Mouse (Mus musculus): Measurements from ENCODE around the gene Krt80. TPM values are rescaled to one million over a fixed set of nuclear protein-coding genes. Genes with fewer than 3 reads are reported as not detected.

Krt80 gene
- polyA plus RNA-seq, 1 experiment from 2014 or later, result 63.0 TPM

DNA sequence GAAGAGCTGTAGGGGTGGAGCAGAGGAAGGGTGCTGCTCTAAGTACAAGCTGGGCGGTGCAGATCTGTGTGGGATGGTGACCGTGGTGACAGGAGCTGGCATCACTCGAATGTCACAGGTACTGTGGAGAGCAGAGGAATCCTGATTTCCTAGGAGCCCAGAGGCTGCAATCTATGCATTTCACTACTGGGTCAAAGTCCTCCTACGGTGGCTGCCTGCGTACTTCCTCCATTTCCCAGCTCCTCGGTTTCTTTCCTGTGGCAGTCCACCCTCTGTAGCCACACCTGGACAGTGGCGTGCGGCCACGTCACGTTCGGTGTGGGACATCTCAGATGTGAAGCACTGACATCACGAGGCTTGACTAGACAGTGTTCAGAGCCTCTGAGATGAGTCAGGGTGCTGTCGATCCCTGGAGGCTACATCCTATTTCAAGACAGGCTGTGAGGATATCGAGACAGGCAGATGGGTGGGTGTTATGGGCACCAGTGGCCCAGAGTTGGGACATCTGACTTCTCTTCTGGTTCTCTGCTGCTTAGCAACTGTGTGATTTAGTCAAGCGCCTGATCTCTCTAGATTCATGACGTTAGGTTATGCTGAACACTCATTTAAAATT, 3.4 kb upstream of the Krt80 start:
- Histone ChIP-seq H3K9ac (ENCODE audit: low read length) (no peak overlapping the region), H3K27ac (replicated peaks) (peak overlapping the region; percentile 58; the same call in 1 of the 2 replicates), H3K4me1 (replicated peaks; ENCODE audit: control insufficient read depth, insufficient read depth) (peaks cover 9% of the 10 kb centered on the region), H3K9me3 (ENCODE audit: control insufficient read depth, low read length) (no peaks in the 10 kb centered on the region), H3K4me2 (replicated peaks; ENCODE audit: low read depth) (no peak overlapping the region), H3K27me3 (ENCODE audit: control insufficient read depth, insufficient read depth, low read length) (no peaks in the 10 kb centered on the region), H3K4me3 (ENCODE audit: low read depth, low read length) (no peak overlapping the region), H3K36me3 (ENCODE audit: control insufficient read depth, insufficient read depth, low read length) (no peaks in the 10 kb centered on the region)
- TF ChIP-seq CTCF (IDR thresholded peaks at IDR 0.05; ENCODE audit: low read depth) (no peak), EP300 (optimal IDR thresholded peaks at IDR 0.05) (no peak)
- WGBS, result 79% methylated on average over 16 of the region's 16 CpGs
- ATAC-seq (ENCODE audit: low FRiP score, low TSS enrichment) (no peak), DNase-seq (ENCODE audit: low spot score) (peak; percentile 51)

DNA sequence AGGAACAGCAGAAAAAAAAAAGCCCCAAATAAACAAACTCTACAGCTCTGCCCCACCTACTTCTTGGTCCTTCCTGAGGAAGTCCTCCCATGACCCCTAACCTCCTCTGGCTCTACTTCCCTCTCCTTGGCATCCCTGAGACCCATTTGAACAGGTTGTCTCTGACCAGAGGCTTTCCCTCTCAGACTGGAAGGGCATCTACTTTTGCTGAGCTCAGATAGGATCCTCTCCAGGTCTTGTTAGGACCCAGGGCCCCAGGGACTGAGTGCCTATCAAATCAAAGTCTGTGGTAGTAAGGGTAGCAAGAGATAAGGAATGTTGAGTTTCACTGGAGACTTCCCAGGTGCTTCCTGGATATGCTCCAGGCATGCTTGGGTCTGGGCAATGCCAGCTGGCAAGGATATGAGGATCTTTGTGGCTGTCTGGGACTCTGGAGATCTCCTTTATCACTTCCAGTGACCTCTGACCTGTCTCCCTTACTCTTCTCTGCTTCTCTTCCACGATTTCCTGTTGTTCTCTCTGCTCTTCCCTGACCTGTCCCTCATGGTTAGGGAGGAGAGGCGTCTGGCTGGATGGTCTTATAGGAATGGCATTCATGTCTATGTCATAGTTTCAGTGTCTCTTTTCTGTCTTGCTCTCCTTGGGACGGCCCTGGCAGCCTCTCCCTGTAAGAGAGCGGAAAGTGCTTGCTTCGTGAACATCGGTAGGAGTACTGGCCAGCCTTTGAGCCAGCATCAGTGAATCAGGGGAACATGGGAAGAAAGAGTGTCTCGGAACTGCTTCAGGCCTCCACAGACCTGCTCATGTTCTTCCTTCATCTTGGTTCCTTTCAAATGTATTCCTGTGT, 2.4 kb upstream of the Krt80 start:
- no peaks in the 10 kb centered on the region for H3K36me3 ChIP-seq (ENCODE audit: control insufficient read depth, insufficient read depth, low read length)
- no peaks in the 10 kb centered on the region for H3K27me3 ChIP-seq (ENCODE audit: control insufficient read depth, insufficient read depth, low read length)
- DNase-seq (ENCODE audit: low spot score) (no peak), ATAC-seq (ENCODE audit: low FRiP score, low TSS enrichment) (no peak)
- WGBS, result 69% methylated on average over 7 of the region's 7 CpGs
- H3K4me3 ChIP-seq (ENCODE audit: low read depth, low read length), result no peak overlapping the region
- peaks cover 9% of the 10 kb centered on the region for H3K4me1 ChIP-seq (replicated peaks; ENCODE audit: control insufficient read depth, insufficient read depth)
- H3K9me3 ChIP-seq (ENCODE audit: control insufficient read depth, low read length), result no peaks in the 10 kb centered on the region
- H3K4me2 ChIP-seq (replicated peaks; ENCODE audit: low read depth), result no peak overlapping the region
- H3K27ac ChIP-seq (replicated peaks), result peak overlapping the region; percentile 58; the same call in 1 of the 2 replicates
- no peak overlapping the region for H3K9ac ChIP-seq (ENCODE audit: low read length)
- TF ChIP-seq CTCF (IDR thresholded peaks at IDR 0.05; ENCODE audit: low read depth), result no peak
- no peak for TF ChIP-seq EP300 (optimal IDR thresholded peaks at IDR 0.05)

DNA sequence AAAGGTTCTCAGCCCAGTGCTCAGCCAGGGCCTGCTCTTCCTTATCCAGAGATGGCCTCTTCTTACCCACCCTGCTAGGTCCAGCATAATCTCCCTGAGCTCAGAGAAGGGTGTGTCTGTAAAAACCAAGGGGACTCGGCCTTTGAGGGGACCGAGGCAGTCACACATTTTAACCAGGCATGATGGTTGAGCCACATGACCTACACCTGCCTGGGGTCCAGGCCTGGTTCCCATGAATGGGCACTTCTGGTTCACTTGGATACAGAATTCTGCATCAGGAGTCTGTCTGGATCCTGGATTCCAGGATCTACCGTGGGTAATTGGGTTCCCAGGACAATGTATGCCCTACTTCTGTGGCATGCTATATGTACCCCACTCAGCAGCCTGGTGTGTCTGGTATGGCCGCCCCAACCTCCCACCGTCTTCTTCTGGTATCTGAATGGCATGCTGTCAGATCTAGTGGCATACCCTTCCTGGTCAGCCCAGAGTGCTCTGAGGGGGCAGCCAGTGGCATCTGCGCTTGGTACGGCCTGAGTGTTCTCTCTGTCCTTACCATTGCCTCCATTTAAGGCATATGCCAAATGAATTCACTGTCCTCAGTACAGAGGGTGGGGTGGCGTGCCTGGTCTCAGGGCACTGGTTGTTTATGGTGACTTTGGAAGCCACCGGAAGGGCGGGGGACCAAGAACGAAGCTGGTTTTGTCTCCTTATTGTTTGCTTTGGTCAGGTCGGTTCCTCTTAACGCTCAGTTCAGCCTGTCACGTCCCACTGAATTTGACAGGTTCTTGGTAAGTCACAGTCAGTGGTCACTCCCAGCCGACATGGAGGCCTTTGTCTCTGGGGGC, 1.4 kb upstream of the Krt80 start:
- ATAC-seq (ENCODE audit: low FRiP score, low TSS enrichment) (no peak), DNase-seq (ENCODE audit: low spot score) (no peak)
- TF ChIP-seq CTCF (IDR thresholded peaks at IDR 0.05; ENCODE audit: low read depth), result no peak
- TF ChIP-seq EP300 (optimal IDR thresholded peaks at IDR 0.05), result no peak
- H3K4me3 ChIP-seq (ENCODE audit: low read depth, low read length), result no peak overlapping the region
- no peaks in the 10 kb centered on the region for H3K36me3 ChIP-seq (ENCODE audit: control insufficient read depth, insufficient read depth, low read length)
- peak overlapping the region; percentile 87 for H3K27ac ChIP-seq (replicated peaks)
- H3K9me3 ChIP-seq (ENCODE audit: control insufficient read depth, low read length), result no peaks in the 10 kb centered on the region
- H3K9ac ChIP-seq (ENCODE audit: low read length), result no peak overlapping the region
- peaks cover 16% of the 10 kb centered on the region for H3K4me1 ChIP-seq (replicated peaks; ENCODE audit: control insufficient read depth, insufficient read depth)
- H3K27me3 ChIP-seq (ENCODE audit: control insufficient read depth, insufficient read depth, low read length), result no peaks in the 10 kb centered on the region
- H3K4me2 ChIP-seq (replicated peaks; ENCODE audit: low read depth), result no peak overlapping the region
- 77% methylated on average over 15 of the region's 15 CpGs for WGBS

DNA sequence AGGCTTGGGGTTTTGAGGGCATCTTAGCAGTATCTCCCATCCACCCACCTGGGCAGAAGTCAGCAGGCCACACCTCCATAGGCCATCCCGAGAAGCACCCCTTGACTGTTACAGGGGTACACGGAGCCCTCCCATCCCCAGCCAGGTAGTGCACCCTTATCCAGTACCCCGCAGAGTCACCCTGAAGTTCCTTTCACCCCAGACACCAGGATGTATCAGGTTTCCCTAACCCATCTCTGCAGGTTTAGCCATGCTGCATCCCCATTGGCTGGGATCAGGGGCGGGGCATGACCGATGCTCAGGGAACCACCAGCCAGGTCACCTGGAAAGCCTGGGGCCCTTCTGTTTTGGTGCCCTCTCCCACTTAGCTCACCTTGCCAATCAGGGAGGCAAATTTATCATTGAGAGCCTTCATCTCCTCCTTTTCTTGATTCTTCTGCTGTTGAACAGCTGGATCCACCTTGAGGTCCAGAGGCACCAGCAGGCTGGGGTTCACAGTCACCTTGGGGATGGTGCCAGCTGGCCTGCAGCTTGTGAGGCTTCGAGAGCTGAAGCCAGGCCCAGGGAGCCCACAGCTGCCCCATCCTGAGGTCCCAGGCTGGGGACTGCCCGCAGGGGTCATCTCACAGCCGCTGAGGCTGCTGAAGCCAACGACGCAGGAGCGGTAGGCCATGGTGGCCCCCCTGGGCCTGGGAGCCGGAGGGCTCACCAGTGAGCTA, 421 bp downstream of the Krt80 start:
- Histone ChIP-seq H3K27ac (replicated peaks) (peak overlapping the region; percentile 87), H3K9me3 (ENCODE audit: control insufficient read depth, low read length) (no peaks in the 10 kb centered on the region), H3K27me3 (ENCODE audit: control insufficient read depth, insufficient read depth, low read length) (no peaks in the 10 kb centered on the region), H3K9ac (ENCODE audit: low read length) (peak overlapping the region; percentile 52), H3K4me1 (replicated peaks; ENCODE audit: control insufficient read depth, insufficient read depth) (peaks cover 18% of the 10 kb centered on the region), H3K4me3 (ENCODE audit: low read depth, low read length) (peak overlapping the region; percentile 10; the same call in 1 of the 2 replicates), H3K36me3 (ENCODE audit: control insufficient read depth, insufficient read depth, low read length) (no peaks in the 10 kb centered on the region), H3K4me2 (replicated peaks; ENCODE audit: low read depth) (peak overlapping the region; percentile 44; the same call in 1 of the 2 replicates)
- ATAC-seq (ENCODE audit: low FRiP score, low TSS enrichment), result no peak
- peak; percentile 46 for DNase-seq (ENCODE audit: low spot score)
- 32% methylated on average over 12 of the region's 12 CpGs for WGBS
- TF ChIP-seq CTCF (IDR thresholded peaks at IDR 0.05; ENCODE audit: low read depth) (no peak), EP300 (optimal IDR thresholded peaks at IDR 0.05) (no peak)
